Mouse (Mus musculus): ENCODE measurements around the gene Dbp. TPM values are rescaled to one million over a fixed set of nuclear protein-coding genes. Genes with fewer than 3 reads are reported as not detected.

Dbp gene
- 2.3 TPM for polyA plus RNA-seq (2014; fragmentation: Illumina TruSeq; extraction: RNeasy Lipid Tissue Mini Kit (QIAGEN cat#74804); ENCODE audit: low read depth, low replicate concordance)

DNA sequence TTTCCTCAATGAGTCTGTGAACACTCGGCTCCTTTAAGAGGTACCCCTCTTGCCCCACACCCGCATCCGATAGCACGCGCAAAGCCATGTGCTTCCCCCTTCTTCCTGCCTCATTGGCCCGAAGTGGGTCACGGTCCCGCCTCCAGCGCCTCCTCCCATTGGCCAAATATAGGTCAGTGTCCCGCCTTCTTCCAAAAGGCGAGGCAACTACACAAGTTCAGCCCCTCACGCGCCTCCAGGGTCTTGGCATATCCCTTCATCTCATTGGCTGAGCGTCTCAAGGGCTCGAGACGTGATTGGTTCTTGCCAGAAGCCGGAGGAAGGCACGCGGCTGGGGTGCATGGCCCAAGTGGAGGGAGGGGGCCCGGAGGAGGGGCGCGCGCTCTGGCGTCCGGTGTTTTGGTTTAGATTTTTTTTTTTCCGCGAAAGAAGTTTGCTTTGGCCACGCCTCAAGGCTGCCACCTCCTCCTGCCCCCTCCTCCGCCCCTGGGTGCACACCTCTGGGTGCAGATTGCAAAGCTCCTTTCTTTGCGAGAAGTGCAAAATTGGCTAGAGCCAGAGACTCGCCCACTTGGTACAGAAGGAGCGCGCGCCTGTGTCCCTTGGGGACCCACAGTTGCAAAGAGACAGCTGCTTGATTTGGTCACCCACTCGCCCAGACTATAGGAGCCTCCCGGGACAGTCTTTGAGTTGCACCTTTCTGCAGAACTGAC is at the start of gene Dbp:
TSS of gene Dbp (plus strand) at position 359 of the 713 bp plus-strand sequence.

GRCm38 (mm10) chr7:45666161-45666560 is 38.7 kb upstream of the Dbp start, which contains the start of gene Fut2:
Gene Fut2, minus strand, starts transcription at chr7:45666394.

DNA sequence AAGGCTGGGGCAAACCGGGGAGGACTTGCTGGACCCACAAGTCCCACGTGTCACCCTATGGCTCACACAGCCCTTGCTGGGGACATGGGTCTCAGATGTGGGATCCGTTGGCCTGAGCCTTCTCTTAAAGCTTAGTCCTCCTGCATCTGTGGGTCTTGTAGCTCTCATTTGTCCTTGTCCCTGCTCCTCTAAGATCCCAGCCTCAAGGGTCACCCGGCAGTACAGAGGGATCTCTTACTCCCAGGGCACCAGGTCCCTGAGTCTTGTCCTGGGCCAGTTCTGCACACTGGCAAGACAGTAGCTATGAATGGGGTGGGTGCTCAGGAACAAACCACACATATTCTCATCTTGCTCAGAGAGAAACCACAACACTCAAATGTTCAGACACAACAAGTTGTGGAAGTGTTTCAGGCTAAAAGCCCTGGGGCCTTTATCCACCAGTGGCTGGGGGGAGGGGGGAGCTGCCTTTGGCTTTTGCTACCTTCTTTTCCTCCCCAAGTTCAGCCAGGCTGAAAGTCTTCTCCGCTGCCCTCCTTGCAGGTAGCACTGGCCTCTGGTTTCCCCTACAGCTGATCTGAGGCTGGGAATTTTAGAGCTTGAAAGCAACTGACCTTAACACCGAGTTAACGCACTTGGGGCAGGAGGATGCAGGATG is 21.4 kb upstream of the Dbp start, which contains the start of gene Ntn5:
TSS of gene Ntn5 (plus strand) at position 627 of the 655 bp plus-strand sequence.

DNA sequence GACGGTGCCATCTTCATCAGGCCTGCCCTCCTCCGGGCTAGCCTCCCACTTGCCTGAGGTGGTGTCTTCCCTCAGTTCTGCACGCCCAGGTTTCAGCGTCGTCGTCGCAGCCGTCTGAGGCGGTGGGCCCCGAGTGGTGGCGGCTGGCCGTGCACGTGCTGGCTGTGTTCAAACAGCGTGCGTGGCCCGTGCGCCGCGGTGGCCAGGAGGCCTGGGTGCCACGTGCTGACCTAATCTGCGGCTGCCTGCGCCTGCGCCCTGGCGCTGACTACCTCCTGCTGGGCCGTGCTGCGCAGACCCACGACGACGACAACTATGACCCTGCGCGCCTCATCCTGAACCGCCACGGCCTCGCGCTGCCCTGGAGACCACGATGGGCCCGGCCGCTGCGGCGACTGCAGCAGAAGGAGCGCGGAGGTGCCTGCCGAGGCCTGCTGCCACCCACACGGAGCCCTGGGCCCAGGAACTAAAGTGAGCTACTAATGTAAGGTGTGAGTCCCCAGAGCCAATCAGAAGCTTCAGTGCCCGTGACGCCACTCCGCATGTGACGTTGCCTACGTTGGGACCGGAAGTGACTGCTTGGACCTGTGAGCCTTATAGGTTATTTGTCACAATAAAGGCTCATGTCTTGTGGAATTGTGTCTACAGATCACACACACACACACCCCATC is 10.8 kb upstream of the Dbp start, which contains the start of gene Sec1:
TSS of gene Sec1 (minus strand) at position 482 of the 671 bp plus-strand sequence.

GRCm38 (mm10) chr7:45699523-45700141 is 5.3 kb upstream of the Dbp start, which contains the start of gene Car11:
Gene Car11, plus strand, starts transcription at chr7:45699843.

DNA sequence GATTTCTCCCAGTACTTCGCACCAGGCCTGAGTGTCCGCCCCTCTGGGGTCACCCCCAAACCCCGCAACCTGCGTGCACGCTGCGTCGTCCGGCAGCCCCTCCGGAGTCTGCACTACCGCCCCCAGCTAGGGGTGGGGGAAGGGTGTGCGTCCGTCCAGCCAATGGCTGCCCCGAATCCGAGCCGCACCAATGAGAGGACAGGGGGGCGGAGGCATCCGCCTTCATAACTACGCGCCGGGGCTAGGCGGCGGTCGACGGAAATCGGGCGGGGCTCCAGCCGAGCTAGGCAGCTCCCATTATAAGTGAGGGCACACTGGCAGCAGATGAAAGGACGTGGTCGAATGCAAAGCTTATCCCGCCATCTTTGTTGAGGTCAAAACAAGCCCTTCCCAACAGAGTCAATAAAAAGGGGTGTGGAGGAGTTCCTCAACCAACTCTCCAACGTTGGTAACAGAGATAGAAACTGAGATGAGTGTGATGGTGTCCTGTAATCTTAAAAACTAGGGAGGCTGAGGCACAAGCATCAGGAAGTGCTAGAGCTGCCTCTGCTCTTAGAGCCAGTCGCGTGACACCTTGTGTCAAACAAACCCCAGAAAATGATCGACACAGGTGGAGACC is 10.3 kb downstream of the Dbp start, which contains the start of gene Rpl18:
TSS of gene Rpl18 (plus strand) at position 368 of the 619 bp plus-strand sequence.

GRCm38 (mm10) chr7:45717918-45718297 is 13.0 kb downstream of the Dbp start, which contains the start of gene Sphk2:
Gene Sphk2, minus strand, starts transcription at chr7:45718002.

GRCm38 (mm10) chr7:45720413-45721233 is 15.7 kb downstream of the Dbp start, which contains the start of gene Fam83e:
Gene Fam83e, plus strand, starts transcription at chr7:45721212.

DNA sequence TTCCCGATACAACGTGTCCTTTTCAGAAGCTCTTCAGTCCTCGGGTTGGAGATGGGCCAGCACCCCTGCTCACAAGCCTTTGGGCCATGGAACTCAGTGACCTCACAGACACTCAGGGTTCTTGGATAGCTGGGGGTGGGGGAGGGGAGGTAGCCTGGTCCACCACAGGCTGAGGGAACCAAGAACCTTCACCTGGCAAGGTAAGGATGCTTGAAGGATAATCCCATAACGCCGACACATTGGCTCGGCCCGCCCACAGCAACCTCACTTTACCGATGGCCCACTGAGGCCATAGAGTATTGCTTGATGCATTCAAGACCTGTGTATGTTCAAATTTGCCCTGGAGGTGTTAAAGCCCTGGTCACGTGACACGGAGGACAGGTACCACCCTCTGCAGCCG is 20.8 kb downstream of the Dbp start, which contains the start of gene Spaca4:
TSS of gene Spaca4 (minus strand) at position 101 of the 400 bp plus-strand sequence.

Other genes starting within 250 kb of the Dbp start
- gene Ftl1, start 245.2 kb upstream of the Dbp start, polyA plus RNA-seq (2014; fragmentation: Illumina TruSeq; extraction: RNeasy Lipid Tissue Mini Kit (QIAGEN cat#74804); ENCODE audit: low read depth, low replicate concordance): 81.8 TPM
- 0.79 TPM for gene Bax, start 238.2 kb upstream of the Dbp start, polyA plus RNA-seq (2014; fragmentation: Illumina TruSeq; extraction: RNeasy Lipid Tissue Mini Kit (QIAGEN cat#74804); ENCODE audit: low read depth, low replicate concordance)
- gene Tulp2, start 223.2 kb upstream of the Dbp start, polyA plus RNA-seq (2014; fragmentation: Illumina TruSeq; extraction: RNeasy Lipid Tissue Mini Kit (QIAGEN cat#74804); ENCODE audit: low read depth, low replicate concordance): not detected
- not detected for gene Gm45808, start 218.3 kb upstream of the Dbp start, polyA plus RNA-seq (2014; fragmentation: Illumina TruSeq; extraction: RNeasy Lipid Tissue Mini Kit (QIAGEN cat#74804); ENCODE audit: low read depth, low replicate concordance)
- 85.8 TPM for gene Dhdh, start 216.3 kb upstream of the Dbp start, polyA plus RNA-seq (2014; fragmentation: Illumina TruSeq; extraction: RNeasy Lipid Tissue Mini Kit (QIAGEN cat#74804); ENCODE audit: low read depth, low replicate concordance)
- 38.2 TPM for gene Nucb1, start 194.7 kb upstream of the Dbp start, polyA plus RNA-seq (2014; fragmentation: Illumina TruSeq; extraction: RNeasy Lipid Tissue Mini Kit (QIAGEN cat#74804); ENCODE audit: low read depth, low replicate concordance)
- gene Ppp1r15a, start 178.8 kb upstream of the Dbp start, polyA plus RNA-seq (2014; fragmentation: Illumina TruSeq; extraction: RNeasy Lipid Tissue Mini Kit (QIAGEN cat#74804); ENCODE audit: low read depth, low replicate concordance): 0.95 TPM
- not detected for gene Plekha4, start 178.8 kb upstream of the Dbp start, polyA plus RNA-seq (2014; fragmentation: Illumina TruSeq; extraction: RNeasy Lipid Tissue Mini Kit (QIAGEN cat#74804); ENCODE audit: low read depth, low replicate concordance)
- not detected for gene Hsd17b14, start 150.2 kb upstream of the Dbp start, polyA plus RNA-seq (2014; fragmentation: Illumina TruSeq; extraction: RNeasy Lipid Tissue Mini Kit (QIAGEN cat#74804); ENCODE audit: low read depth, low replicate concordance)
- gene Bcat2, start 134.9 kb upstream of the Dbp start, polyA plus RNA-seq (2014; fragmentation: Illumina TruSeq; extraction: RNeasy Lipid Tissue Mini Kit (QIAGEN cat#74804); ENCODE audit: low read depth, low replicate concordance): 3.7 TPM
- not detected for gene Fgf21, start 89.6 kb upstream of the Dbp start, polyA plus RNA-seq (2014; fragmentation: Illumina TruSeq; extraction: RNeasy Lipid Tissue Mini Kit (QIAGEN cat#74804); ENCODE audit: low read depth, low replicate concordance)
- gene Fut1, start 87.8 kb upstream of the Dbp start, polyA plus RNA-seq (2014; fragmentation: Illumina TruSeq; extraction: RNeasy Lipid Tissue Mini Kit (QIAGEN cat#74804); ENCODE audit: low read depth, low replicate concordance): not detected
- gene Izumo1, start 83.3 kb upstream of the Dbp start, polyA plus RNA-seq (2014; fragmentation: Illumina TruSeq; extraction: RNeasy Lipid Tissue Mini Kit (QIAGEN cat#74804); ENCODE audit: low read depth, low replicate concordance): not detected
- gene Rasip1, start 77.6 kb upstream of the Dbp start, polyA plus RNA-seq (2014; fragmentation: Illumina TruSeq; extraction: RNeasy Lipid Tissue Mini Kit (QIAGEN cat#74804); ENCODE audit: low read depth, low replicate concordance): not detected
- gene Mamstr, start 65.1 kb upstream of the Dbp start, polyA plus RNA-seq (2014; fragmentation: Illumina TruSeq; extraction: RNeasy Lipid Tissue Mini Kit (QIAGEN cat#74804); ENCODE audit: low read depth, low replicate concordance): not detected
- not detected for gene Fut2, start 38.7 kb upstream of the Dbp start, polyA plus RNA-seq (2014; fragmentation: Illumina TruSeq; extraction: RNeasy Lipid Tissue Mini Kit (QIAGEN cat#74804); ENCODE audit: low read depth, low replicate concordance)
- not detected for gene Ntn5, start 21.1 kb upstream of the Dbp start, polyA plus RNA-seq (2014; fragmentation: Illumina TruSeq; extraction: RNeasy Lipid Tissue Mini Kit (QIAGEN cat#74804); ENCODE audit: low read depth, low replicate concordance)
- not detected for gene Sec1, start 10.7 kb upstream of the Dbp start, polyA plus RNA-seq (2014; fragmentation: Illumina TruSeq; extraction: RNeasy Lipid Tissue Mini Kit (QIAGEN cat#74804); ENCODE audit: low read depth, low replicate concordance)
- gene Car11, start 5.2 kb upstream of the Dbp start, polyA plus RNA-seq (2014; fragmentation: Illumina TruSeq; extraction: RNeasy Lipid Tissue Mini Kit (QIAGEN cat#74804); ENCODE audit: low read depth, low replicate concordance): not detected
- gene Rpl18, start 10.4 kb downstream of the Dbp start, polyA plus RNA-seq (2014; fragmentation: Illumina TruSeq; extraction: RNeasy Lipid Tissue Mini Kit (QIAGEN cat#74804); ENCODE audit: low read depth, low replicate concordance): 8.0 TPM
- 1.6 TPM for gene Sphk2, start 12.9 kb downstream of the Dbp start, polyA plus RNA-seq (2014; fragmentation: Illumina TruSeq; extraction: RNeasy Lipid Tissue Mini Kit (QIAGEN cat#74804); ENCODE audit: low read depth, low replicate concordance)
- gene Fam83e, start 16.1 kb downstream of the Dbp start, polyA plus RNA-seq (2014; fragmentation: Illumina TruSeq; extraction: RNeasy Lipid Tissue Mini Kit (QIAGEN cat#74804); ENCODE audit: low read depth, low replicate concordance): not detected
- not detected for gene Spaca4, start 20.7 kb downstream of the Dbp start, polyA plus RNA-seq (2014; fragmentation: Illumina TruSeq; extraction: RNeasy Lipid Tissue Mini Kit (QIAGEN cat#74804); ENCODE audit: low read depth, low replicate concordance)
- not detected for gene Lmtk3, start 78.7 kb downstream of the Dbp start, polyA plus RNA-seq (2014; fragmentation: Illumina TruSeq; extraction: RNeasy Lipid Tissue Mini Kit (QIAGEN cat#74804); ENCODE audit: low read depth, low replicate concordance)
- not detected for gene Sult2b1, start 79.6 kb downstream of the Dbp start, polyA plus RNA-seq (2014; fragmentation: Illumina TruSeq; extraction: RNeasy Lipid Tissue Mini Kit (QIAGEN cat#74804); ENCODE audit: low read depth, low replicate concordance)
- gene Cyth2, start 109.5 kb downstream of the Dbp start, polyA plus RNA-seq (2014; fragmentation: Illumina TruSeq; extraction: RNeasy Lipid Tissue Mini Kit (QIAGEN cat#74804); ENCODE audit: low read depth, low replicate concordance): 9.5 TPM
- gene Kcnj14, start 119.7 kb downstream of the Dbp start, polyA plus RNA-seq (2014; fragmentation: Illumina TruSeq; extraction: RNeasy Lipid Tissue Mini Kit (QIAGEN cat#74804); ENCODE audit: low read depth, low replicate concordance): not detected
- gene Grwd1, start 125.9 kb downstream of the Dbp start, polyA plus RNA-seq (2014; fragmentation: Illumina TruSeq; extraction: RNeasy Lipid Tissue Mini Kit (QIAGEN cat#74804); ENCODE audit: low read depth, low replicate concordance): 0.66 TPM
- gene Kdelr1, start 167.7 kb downstream of the Dbp start, polyA plus RNA-seq (2014; fragmentation: Illumina TruSeq; extraction: RNeasy Lipid Tissue Mini Kit (QIAGEN cat#74804); ENCODE audit: low read depth, low replicate concordance): 63.8 TPM
- not detected for gene Grin2d, start 173.3 kb downstream of the Dbp start, polyA plus RNA-seq (2014; fragmentation: Illumina TruSeq; extraction: RNeasy Lipid Tissue Mini Kit (QIAGEN cat#74804); ENCODE audit: low read depth, low replicate concordance)
- not detected for gene Syngr4, start 191.6 kb downstream of the Dbp start, polyA plus RNA-seq (2014; fragmentation: Illumina TruSeq; extraction: RNeasy Lipid Tissue Mini Kit (QIAGEN cat#74804); ENCODE audit: low read depth, low replicate concordance)
- gene Tmem143, start 191.9 kb downstream of the Dbp start, polyA plus RNA-seq (2014; fragmentation: Illumina TruSeq; extraction: RNeasy Lipid Tissue Mini Kit (QIAGEN cat#74804); ENCODE audit: low read depth, low replicate concordance): 2.9 TPM
- gene Emp3, start 216.3 kb downstream of the Dbp start, polyA plus RNA-seq (2014; fragmentation: Illumina TruSeq; extraction: RNeasy Lipid Tissue Mini Kit (QIAGEN cat#74804); ENCODE audit: low read depth, low replicate concordance): not detected
- gene Ccdc114, start 219.0 kb downstream of the Dbp start, polyA plus RNA-seq (2014; fragmentation: Illumina TruSeq; extraction: RNeasy Lipid Tissue Mini Kit (QIAGEN cat#74804); ENCODE audit: low read depth, low replicate concordance): not detected